Mouse (Mus musculus) Patski (cell line): ENCODE results near the gene Adig. TPM values are rescaled to one million over a fixed set of nuclear protein-coding genes. Genes with fewer than 3 reads are reported as not detected.

Source experiments
- ATAC-seq: fragments of 100-300 bp; one replicate; pipeline ENCODE4 v1.8.0; 2021
- CTCF ChIA-PET: fragments of 350-600 bp; sonication (Branson Sonifier 250); formaldehyde crosslinking; loops from one replicate; lab custom pipeline; 2022; ENCODE audit warnings: inconsistent platforms; lab: Charles Lee
- POLR2A ChIA-PET: fragments of 350-600 bp; sonication (Branson Sonifier 250); formaldehyde crosslinking; loops from one replicate; lab custom pipeline; 2022; ENCODE audit warnings: antibody characterized with exemption, inconsistent platforms; lab: Charles Lee
- DNase-seq: peaks from one replicate; pipeline ENCODE4 v3.0.0-alpha.2; 2011; ENCODE audit warnings: low read depth, low spot score
- H3K27me3 ChIP-seq: fragments of 371-371 bp; one replicate; pipeline ENCODE4 v1.5.1; 2021
- CTCF ChIP-seq: fragments of 100-300 bp; IDR thresholded peaks from one replicate; pipeline ENCODE4 v1.5.1; 2021
- in situ Hi-C: fragments of 300-500 bp; cut with MboI; formaldehyde crosslinking; loops from 3 replicates; pipeline ENCODE4 v1.11.1; 2018; ENCODE audit warnings: low pct_unique_long_range_greater_than_20kb, mixed read lengths
- polyA plus RNA-seq: library from polyadenylated mRNA; unstranded; gene quantifications from one replicate; pipeline ENCODE4 v1.2.3, GENCODE M21; 2021

The Adig gene
- polyA plus RNA-seq, 1 experiment from 2014 or later = not detected

GRCm38 (mm10) chr2:158510665-158511064 lies 8.3 kb downstream of the Adig start:
- in situ Hi-C loops = no loop called here
- CTCF ChIA-PET = no interaction called here
- peak; percentile 68 for DNase-seq

GRCm38 (mm10) chr2:158512528-158512927 lies 10.1 kb downstream of the Adig start, which contains the start of gene Arhgap40:
Arhgap40 (plus strand) TSS chr2:158512796.
- in situ Hi-C loops = no loop called here
- TF ChIP-seq CTCF = no peak
- CTCF ChIA-PET = no interaction called here

More at GRCm38 (mm10) chr2:158510665-158511064, 8.3 kb downstream of the Adig start:
- ATAC-seq = peak; percentile 68
- POLR2A ChIA-PET = no interaction called here
- no peak for TF ChIP-seq CTCF
- H3K27me3 ChIP-seq = no peaks in the 10 kb centered on the region

DNA sequence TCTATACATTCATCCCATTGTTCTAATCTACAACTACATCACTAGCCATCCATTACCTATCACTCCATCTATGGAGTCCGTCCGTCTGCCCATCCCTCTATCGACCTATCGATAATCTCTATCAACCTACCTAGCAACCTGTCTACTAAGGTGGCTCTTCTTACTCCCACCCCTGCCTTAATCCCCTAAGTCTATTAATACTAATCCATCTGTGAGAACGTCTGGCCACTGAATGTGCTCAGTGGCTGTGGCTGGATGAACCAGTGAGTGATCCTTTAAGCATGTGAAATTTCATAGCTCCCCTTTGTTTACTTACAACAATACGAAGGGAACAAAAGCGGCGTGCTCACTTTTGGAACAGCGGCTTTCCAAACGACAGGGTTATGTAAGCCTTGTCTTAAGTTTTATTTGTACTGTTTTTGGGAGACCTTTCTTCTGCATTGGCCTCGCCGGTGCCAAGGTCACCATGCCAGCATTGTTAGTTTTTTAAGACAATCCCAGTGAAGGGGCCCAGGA lies 11.5 kb downstream of the Adig start:
- ChIA-PET CTCF (interaction anchor here (1.2 kb wide), 1 partner anchor 33 kb away, joined by 4 read pairs; no protein-coding TSS in a partner anchor), POLR2A (no interaction called here)
- TF ChIP-seq CTCF = no peak
- no peak for DNase-seq
- ATAC-seq = no peak
- in situ Hi-C loops = no loop called here
- no peaks in the 10 kb centered on the region for H3K27me3 ChIP-seq

More at GRCm38 (mm10) chr2:158512528-158512927, 10.1 kb downstream of the Adig start, which contains the start of gene Arhgap40:
- POLR2A ChIA-PET = no interaction called here
- no peak for ATAC-seq
- no peak for DNase-seq
- no peaks in the 10 kb centered on the region for H3K27me3 ChIP-seq

DNA sequence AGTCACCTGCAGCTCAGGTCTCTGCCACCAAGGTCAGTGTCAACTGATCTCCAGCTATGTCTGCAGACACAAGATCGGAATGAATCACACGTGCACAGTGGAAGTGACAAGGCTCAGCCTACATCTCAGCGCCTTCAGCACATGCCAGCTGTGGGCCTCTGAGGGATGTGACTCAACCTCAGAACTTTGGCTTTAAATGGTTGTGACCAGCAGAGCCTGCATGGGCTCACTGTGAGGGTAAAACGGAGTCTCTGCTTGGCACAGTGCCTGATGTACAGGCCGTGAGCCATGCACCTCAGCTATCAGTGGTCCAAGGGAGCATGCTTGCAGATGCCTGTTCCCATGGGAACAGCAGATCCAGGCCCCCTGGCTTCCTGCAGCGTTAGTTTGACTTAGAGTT lies 16.2 kb downstream of the Adig start:
- in situ Hi-C loops = no loop called here
- ATAC-seq = peak; percentile 91
- TF ChIP-seq CTCF = no peak
- DNase-seq = peak; percentile 86
- POLR2A ChIA-PET = interaction anchor here (0.6 kb wide), 1 partner anchor 10 kb away, joined by 5 read pairs; no protein-coding TSS in a partner anchor
- CTCF ChIA-PET = interaction anchor here (1.4 kb wide), 1 partner anchor 9 kb away, joined by 3 read pairs; no protein-coding TSS in a partner anchor
- no peaks in the 10 kb centered on the region for H3K27me3 ChIP-seq

- ChIA-PET CTCF (interaction anchor here (1.4 kb wide), 1 partner anchor 9 kb away, joined by 3 read pairs; no protein-coding TSS in a partner anchor), POLR2A (no interaction called here)
- H3K27me3 ChIP-seq = no peaks in the 10 kb centered on the region
- no peak for TF ChIP-seq CTCF
- in situ Hi-C loops = no loop called here
- ATAC-seq (peak; percentile 15), DNase-seq (no peak)
Observed at GRCm38 (mm10) chr2:158519071-158519470, 16.7 kb downstream of the Adig start.

DNA sequence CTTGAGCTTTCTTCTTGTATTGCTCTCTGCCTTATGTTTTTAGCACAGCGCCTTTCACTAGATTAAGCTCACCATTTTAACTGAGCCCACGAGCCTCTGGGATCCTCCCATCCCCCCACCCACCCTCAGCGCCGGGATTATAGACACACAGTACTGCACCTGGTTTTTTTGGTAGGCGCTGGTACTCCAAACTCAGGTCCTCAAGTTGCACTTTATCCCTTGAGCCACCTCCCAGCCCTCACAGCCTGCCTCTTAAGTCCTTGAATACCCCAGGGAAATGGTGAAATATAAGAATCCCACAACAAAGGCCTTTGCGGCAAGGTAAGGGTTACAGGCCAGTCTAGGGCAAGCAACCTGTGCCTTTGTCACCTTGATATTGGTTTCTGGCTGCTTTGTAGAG lies 17.4 kb downstream of the Adig start:
- TF ChIP-seq CTCF = no peak
- POLR2A ChIA-PET = no interaction called here
- no peaks in the 10 kb centered on the region for H3K27me3 ChIP-seq
- ATAC-seq (no peak), DNase-seq (no peak)
- in situ Hi-C loops = no loop called here
- CTCF ChIA-PET = interaction anchor here (1.4 kb wide), 1 partner anchor 8 kb away, joined by 3 read pairs; no protein-coding TSS in a partner anchor

DNA sequence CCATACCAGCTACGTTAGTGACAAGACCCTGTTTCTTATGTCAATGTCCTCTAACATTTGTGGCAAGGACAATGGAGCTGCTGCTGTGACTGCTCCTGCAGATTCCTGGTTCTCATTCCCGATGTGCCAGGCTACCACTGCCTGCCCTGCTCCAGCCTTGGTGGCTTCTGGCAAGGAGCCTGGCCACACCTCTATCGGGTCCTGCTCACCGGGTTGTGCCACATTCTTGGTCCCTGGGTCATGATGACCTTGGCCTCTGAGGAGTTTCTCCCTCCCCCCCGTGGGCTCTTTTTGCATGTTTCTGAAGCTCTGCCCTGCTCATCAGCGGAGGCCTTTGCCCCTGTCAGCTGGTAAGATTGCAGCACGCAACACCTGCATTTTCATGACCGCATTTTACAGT lies 20.6 kb downstream of the Adig start:
- ChIA-PET CTCF (interaction anchor here (1.0 to 1.5 kb wide), 2 partner anchors 11 to 106 kb away, joined by 3 to 4 read pairs; no protein-coding TSS in a partner anchor), POLR2A (no interaction called here)
- no peaks in the 10 kb centered on the region for H3K27me3 ChIP-seq
- TF ChIP-seq CTCF = no peak
- DNase-seq (no peak), ATAC-seq (peak; percentile 36)
- in situ Hi-C loops = no loop called here

GRCm38 (mm10) chr2:158524129-158524860 lies 21.9 kb downstream of the Adig start:
- H3K27me3 ChIP-seq = no peaks in the 10 kb centered on the region
- in situ Hi-C loops = no loop called here
- TF ChIP-seq CTCF = no peak
- ChIA-PET POLR2A (no interaction called here), CTCF (no interaction called here)
- ATAC-seq (no peak), DNase-seq (no peak)

- in situ Hi-C loops = no loop called here
- ATAC-seq (peak; percentile 89), DNase-seq (no peak)
- ChIA-PET POLR2A (interaction anchor here (0.8 kb wide), 1 partner anchor 12 kb away, joined by 3 read pairs; no protein-coding TSS in a partner anchor), CTCF (interaction anchor here (0.9 to 1.8 kb wide), 4 partner anchors 11 to 108 kb away, joined by 3 to 6 read pairs (median 4); partner anchors contain the start of gene Actr5)
- H3K27me3 ChIP-seq = no peaks in the 10 kb centered on the region
- peak; percentile 88 for TF ChIP-seq CTCF
Observed at GRCm38 (mm10) chr2:158534090-158534489, 31.7 kb downstream of the Adig start.

GRCm38 (mm10) chr2:158534559-158534958 lies 32.1 kb downstream of the Adig start:
- ChIA-PET POLR2A (interaction anchor here (0.8 kb wide), 1 partner anchor 12 kb away, joined by 3 read pairs; no protein-coding TSS in a partner anchor), CTCF (interaction anchor here (0.9 to 1.8 kb wide), 3 partner anchors 61 to 107 kb away, joined by 3 to 6 read pairs (median 4); partner anchors contain the start of gene Actr5)
- no peak for TF ChIP-seq CTCF
- in situ Hi-C loops = no loop called here
- DNase-seq (no peak), ATAC-seq (no peak)
- H3K27me3 ChIP-seq = no peaks in the 10 kb centered on the region
